ENCODE assay signal across 8 mouse cellular contexts in genomic region chr13:78163087-78163958, GRCm38 (mm10). TPM values are rescaled to one million over a fixed set of nuclear protein-coding genes. Genes with fewer than 3 reads are reported as not detected.
DNase-seq lines count a peak whose midpoint lies in the region; ATAC-seq lines count a peak whose summit lies in the region.

No protein-coding gene starts in this region.

- peak overlapping the region; percentile 70 for H3K9ac ChIP-seq in intestine, embryonic 16.5 days (ENCODE audit: low read depth, low read length)

- H3K4me1 ChIP-seq in intestine, embryonic 16.5 days (ENCODE audit: control insufficient read depth, insufficient read depth, low read length) = 0 out of 2 replicates have a peak, but pooled peaks cover 3% of the 10 kb centered on the region

- intact Hi-C loops in left cerebral cortex, postnatal 36 days (cut with DNase I) = loop anchor here (2.0 to 10.0 kb wide), 2 partner anchors 181 to 1119 kb away; no protein-coding TSS in a partner anchor

- H3K4me3 ChIP-seq in intestine, embryonic 16.5 days (ENCODE audit: low read length) = peak overlapping the region; percentile 66

- DNase-seq in 3T3-L1 (ENCODE audit: low read depth, low spot score) = peak; percentile 89
- DNase-seq in adrenal gland, adult (ENCODE audit: inconsistent age in 2 of 2, low spot score in 1 of 2) = peak; percentile 89 to 95
- peak; percentile 93 for DNase-seq in embryo, embryonic 11 days
- DNase-seq in left cerebral cortex, postnatal 36 days (ENCODE audit: low spot score in 2 of 2) = peak; percentile 79 to 80
- DNase-seq in mesoderm, embryonic 11.5 days (ENCODE audit: low read depth, low spot score) = peak; percentile 88
- DNase-seq in skeletal muscle tissue, adult 2 months (ENCODE audit: low read depth, low spot score) = peak; percentile 74

- WGBS in intestine, embryonic 16.5 days = under 1% methylated on average over 86 of the region's 86 CpGs

- no peaks in the 10 kb centered on the region for H3K36me3 ChIP-seq in intestine, embryonic 16.5 days (ENCODE audit: control insufficient read depth, insufficient read depth, low read length)

- peak; percentile 94 for ATAC-seq in granulocyte monocyte progenitor cell, adult 5-6 weeks (replicated peaks; ENCODE audit: poor library complexity, severe bottlenecking)
- ATAC-seq in intestine, embryonic 16.5 days = peak; percentile 98

- H3K4me2 ChIP-seq in intestine, embryonic 16.5 days (ENCODE audit: low read depth, low read length) = peak overlapping the region; percentile 98

- H3K27ac ChIP-seq in intestine, embryonic 16.5 days (ENCODE audit: low read length) = no peak overlapping the region

- H3K9me3 ChIP-seq in intestine, embryonic 16.5 days (ENCODE audit: control insufficient read depth, low read length) = no peaks in the 10 kb centered on the region

- peaks cover 4% of the 10 kb centered on the region; the same call in 1 of the 2 replicates for H3K27me3 ChIP-seq in intestine, embryonic 16.5 days (replicated peaks; ENCODE audit: control insufficient read depth, insufficient read depth, low read length)

RNA-seq across cellular contexts. Expression of gene Nr2f1, which starts 36.2 kb away (rescaled TPM):
- not detected in 2 replicates for total RNA-seq in granulocyte monocyte progenitor cell, adult 5-6 weeks (2014; fragmentation: Nextera tagmentation)
- not detected in 2 replicates for total RNA-seq in granulocyte monocyte progenitor cell, adult 5-6 weeks (2017)
- polyA plus RNA-seq in intestine, embryonic 16.5 days (2015; fragmentation: Nextera tagmentation; extraction: Ambion mirVana) = 0.87 and 1.2 TPM in 2 replicates
- total RNA-seq in left cerebral cortex, postnatal 36 days (2021) = 100 to 1,000 TPM; 128 to 130 TPM

Comparison
In these comparisons a context has a peak if more than half of its experiments do, and no peak if none do; other contexts are left out.
1. RNA of gene Nr2f1, which starts 36.2 kb away (total RNA-seq): 128 to 130 TPM in left cerebral cortex, postnatal 36 days; not detected in granulocyte monocyte progenitor cell, adult 5-6 weeks; every median in the first group is over 100 times any median in the second.
2. Peak in every context shown above with its lines, with median percentiles within 50 percentile points of each other: DNase-seq.